Mouse (Mus musculus) heart, embryonic 12.5 days (tissue): ENCODE data around the gene Wdr92. TPM values are rescaled to one million over a fixed set of nuclear protein-coding genes. Genes with fewer than 3 reads are reported as not detected.
"Not testable (repeated sequence)": the region's sequence is repeated elsewhere in the genome, so short reads cannot be mapped to it uniquely, and the experiment has no call there.

ENCODE experiments used
- ATAC-seq: fragments of 200-750 bp; cut with Nextera tagmentation; 2 replicates; pipeline ENCODE4 v1.8.0; 2017; ENCODE audit warnings: moderate TSS enrichment, moderate library complexity; ENCODE audit not compliant: insufficient number of reproducible peaks, low FRiP score
- H3K27ac ChIP-seq: fragments of 300-500 bp; sonication (generic); 2 replicates; pipeline ENCODE4 v1.5.1; 2016; ENCODE audit warnings: mild to moderate bottlenecking, moderate library complexity; ENCODE audit not compliant: poor library complexity, severe bottlenecking
- H3K27me3 ChIP-seq: fragments of 300-500 bp; sonication (generic); replicated peaks from 2 replicates; pipeline ENCODE4 v1.6.1; 2016; ENCODE audit warnings: mild to moderate bottlenecking, moderate library complexity
- H3K36me3 ChIP-seq: fragments of 300-500 bp; sonication (generic); 2 replicates; pipeline ENCODE4 v1.6.1; 2016; ENCODE audit warnings: mild to moderate bottlenecking, moderate library complexity
- H3K4me1 ChIP-seq: fragments of 300-500 bp; sonication (generic); replicated peaks from 2 replicates; pipeline ENCODE4 v1.6.1; 2016; ENCODE audit warnings: mild to moderate bottlenecking
- H3K4me2 ChIP-seq: fragments of 300-500 bp; sonication (generic); 2 replicates; pipeline ENCODE4 v1.6.1; 2016; ENCODE audit warnings: mild to moderate bottlenecking, moderate library complexity
- H3K4me3 ChIP-seq: fragments of 300-500 bp; sonication (generic); 2 replicates; pipeline ENCODE4 v1.5.1; 2016; ENCODE audit warnings: mild to moderate bottlenecking
- H3K9ac ChIP-seq: fragments of 300-500 bp; sonication (generic); 2 replicates; pipeline ENCODE4 v1.6.1; 2016; ENCODE audit warnings: mild to moderate bottlenecking, moderate library complexity
- H3K9me3 ChIP-seq: fragments of 300-500 bp; sonication (generic); replicated peaks from 2 replicates; pipeline ENCODE4 v1.6.1; 2016; ENCODE audit warnings: mild to moderate bottlenecking, moderate library complexity
- WGBS: fragments of 180-500 bp; shearing (Covaris S2); methylation state at CpG from one replicate; pipeline ENCODE4 v1.1.7; 2016; 5-methylcytosine and 5-hydroxymethylcytosine counted together
- polyA plus RNA-seq: library from polyadenylated mRNA; unstranded; fragments of >200 nt; fragmentation: Nextera tagmentation; extraction: Ambion mirVana; gene quantifications from 2 replicates; pipeline ENCODE4 v1.2.1, GENCODE M21; 2016

Wdr92 gene
- polyA plus RNA-seq, 1 experiment from 2014 or later: 21.9 TPM

DNA sequence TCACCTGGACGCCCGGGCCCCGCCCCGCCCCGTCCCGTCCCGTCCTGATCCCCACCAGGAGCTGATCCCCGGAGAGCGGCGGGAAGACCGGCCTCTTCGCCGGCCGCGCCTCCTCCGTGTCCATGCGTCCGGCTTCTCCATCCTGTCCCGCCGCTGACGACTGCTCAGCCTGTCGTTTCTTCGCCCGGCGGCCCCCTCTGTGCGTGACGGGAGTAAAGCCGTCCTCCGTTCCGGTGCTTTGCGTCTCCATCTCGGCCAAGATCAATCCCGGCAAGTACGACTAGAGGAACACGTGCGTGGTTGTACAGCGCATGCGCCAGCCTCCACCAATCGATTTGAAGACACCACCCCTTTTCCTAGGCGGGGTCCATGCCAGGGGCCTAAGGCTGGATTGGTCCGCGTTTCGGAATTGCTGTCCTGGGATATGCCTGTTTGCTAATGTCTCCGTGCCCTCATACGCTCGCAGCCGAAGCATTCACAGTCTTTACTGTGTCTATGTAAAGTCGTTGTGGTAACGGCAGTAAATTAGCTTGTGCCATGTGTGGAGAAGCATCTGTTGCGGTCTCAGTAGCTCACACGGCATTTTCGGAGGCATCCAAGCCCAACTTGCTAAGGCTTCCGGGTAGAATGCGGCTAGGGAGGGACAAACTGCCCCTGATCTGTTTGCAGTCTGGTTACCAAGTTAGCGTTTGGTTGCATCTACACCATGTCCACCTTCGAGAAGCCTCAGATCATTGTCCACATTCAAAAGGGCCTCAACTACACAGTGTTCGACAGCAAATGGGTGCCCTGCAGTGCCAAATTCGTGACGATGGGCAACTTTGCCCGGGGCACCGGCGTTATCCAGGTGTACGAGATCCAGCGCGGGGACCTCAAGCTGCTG lies 29.6 kb downstream of the Wdr92 start, which contains the start of gene Pno1:
Gene Pno1 (minus strand): TSS at position 311 of the 883 bp plus-strand sequence.
- peak; percentile 99 for ATAC-seq
- Histone ChIP-seq H3K36me3 (peaks cover 26% of the 10 kb centered on the region), H3K27me3 (no peaks in the 10 kb centered on the region), H3K4me3 (peak within 1 kb of the TSS; percentile 81), H3K4me1 (peaks cover 12% of the 10 kb centered on the region), H3K27ac (peak within 1 kb of the TSS; percentile 64), H3K9me3 (no peaks in the 10 kb centered on the region), H3K4me2 (peak within 1 kb of the TSS; percentile 74), H3K9ac (peak within 1 kb of the TSS; percentile 88)
- WGBS: under 1% methylated on average over 65 of the region's 65 CpGs

DNA sequence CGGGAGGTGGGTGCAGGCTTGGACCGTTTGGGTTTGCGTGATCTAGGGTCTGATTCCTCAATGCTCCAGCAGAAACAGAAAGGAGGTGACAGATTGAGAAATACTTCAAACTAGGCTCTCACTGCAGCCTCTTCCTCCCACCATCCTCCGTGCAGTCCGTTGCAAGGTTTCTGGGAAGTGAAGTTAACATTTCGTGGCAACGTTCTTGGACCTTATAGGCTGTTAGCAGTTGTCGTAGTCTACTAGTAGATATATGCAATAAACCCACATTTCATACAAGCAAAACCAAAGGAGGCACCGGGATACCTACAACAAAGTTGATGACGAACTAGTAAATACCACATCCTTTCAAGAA lies 30.2 kb downstream of the Wdr92 start:
- 1% methylated on average over 10 of the region's 10 CpGs for WGBS
- no peak for ATAC-seq
- Histone ChIP-seq H3K9ac (peak overlapping the region; percentile 88), H3K27me3 (no peaks in the 10 kb centered on the region), H3K9me3 (no peaks in the 10 kb centered on the region), H3K4me3 (peak overlapping the region; percentile 81), H3K27ac (peak overlapping the region; percentile 64; the same call in 1 of the 2 replicates), H3K4me1 (peaks cover 12% of the 10 kb centered on the region), H3K36me3 (peaks cover 24% of the 10 kb centered on the region), H3K4me2 (peak overlapping the region; percentile 74)

DNA sequence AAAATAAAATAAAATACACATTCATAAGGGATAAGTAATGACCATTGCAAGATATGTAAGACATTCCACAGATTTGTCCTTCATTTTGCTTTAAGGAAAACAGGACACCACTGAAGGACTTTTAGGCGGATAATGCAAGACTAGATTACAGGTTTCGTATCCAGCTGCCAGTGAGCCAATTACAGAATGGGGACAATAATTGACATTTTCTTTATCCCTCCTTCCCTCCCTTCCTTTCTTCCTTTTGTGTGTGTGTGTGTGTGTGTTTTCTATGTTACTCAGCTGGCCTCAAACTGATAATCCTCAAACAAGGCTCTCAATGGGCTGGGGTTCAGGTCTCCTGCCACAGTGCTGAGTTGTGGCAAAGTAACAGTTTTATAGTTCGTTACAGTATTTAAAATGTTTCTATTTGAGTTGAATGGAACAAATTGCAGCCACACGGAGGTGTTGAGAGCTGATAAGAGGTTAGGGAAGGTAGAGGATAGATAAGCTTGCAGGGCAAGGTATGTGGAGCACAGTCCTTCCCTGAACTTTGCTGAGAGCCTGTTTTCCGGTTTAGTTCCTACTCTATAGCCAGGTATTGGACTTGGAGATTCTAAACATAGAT lies 31.1 kb downstream of the Wdr92 start:
- 33% methylated on average over 5 of the region's 5 CpGs for WGBS
- Histone ChIP-seq H3K4me3 (peak overlapping the region; percentile 81), H3K9ac (peak overlapping the region; percentile 18; the same call in 1 of the 2 replicates)

DNA sequence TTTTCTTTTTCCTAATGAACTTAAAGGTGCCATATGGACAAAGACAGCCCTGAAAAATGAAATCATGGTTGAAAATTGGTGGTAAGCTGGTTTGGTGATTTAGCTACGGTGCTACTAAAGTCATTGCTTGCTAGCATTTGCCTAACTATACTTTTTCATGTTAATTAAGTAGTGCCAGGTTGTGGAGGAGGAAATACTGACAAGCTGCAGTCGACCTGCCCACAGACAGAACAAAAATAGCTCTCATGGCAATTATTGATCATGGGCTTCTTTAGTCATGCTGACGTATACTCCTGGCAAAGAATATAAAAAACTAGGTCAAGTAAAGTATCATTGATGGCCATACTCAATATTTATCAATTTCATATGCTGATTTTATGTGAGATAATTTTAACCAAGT lies 33.6 kb downstream of the Wdr92 start:
- no peaks in the 10 kb centered on the region for H3K27me3 ChIP-seq
- H3K4me3 ChIP-seq: no peak overlapping the region
- no peak for ATAC-seq
- WGBS: 80% methylated on average over 3 of the region's 3 CpGs
- H3K4me2 ChIP-seq: no peak overlapping the region
- H3K4me1 ChIP-seq: peaks cover 12% of the 10 kb centered on the region
- H3K27ac ChIP-seq: no peak overlapping the region
- no peak overlapping the region for H3K9ac ChIP-seq
- H3K9me3 ChIP-seq: no peaks in the 10 kb centered on the region
- 0 out of 2 replicates have a peak, but pooled peaks cover 3% of the 10 kb centered on the region for H3K36me3 ChIP-seq

More for the DNA sequence above, 31.1 kb downstream of the Wdr92 start:
- Histone ChIP-seq H3K9me3 (no peaks in the 10 kb centered on the region), H3K27ac (no peak overlapping the region), H3K4me2 (peak overlapping the region; percentile 74), H3K4me1 (peaks cover 12% of the 10 kb centered on the region), H3K36me3 (peaks cover 18% of the 10 kb centered on the region), H3K27me3 (no peaks in the 10 kb centered on the region)
- no peak for ATAC-seq

- no peak overlapping the region for H3K9ac ChIP-seq
- 90% methylated on average over 8 of the region's 8 CpGs for WGBS
- no peak overlapping the region for H3K4me2 ChIP-seq
- H3K27me3 ChIP-seq: no peaks in the 10 kb centered on the region
- peaks cover 32% of the 10 kb centered on the region for H3K36me3 ChIP-seq
- no peak overlapping the region for H3K4me3 ChIP-seq
- H3K9me3 ChIP-seq: no peaks in the 10 kb centered on the region
- no peaks in the 10 kb centered on the region for H3K4me1 ChIP-seq
- no peak overlapping the region for H3K27ac ChIP-seq
- ATAC-seq: no peak
These were observed 39.2 kb downstream of the Wdr92 start for GRCm38 (mm10) chr11:17221126-17221525.

- Histone ChIP-seq H3K9ac (no peak overlapping the region), H3K4me3 (no peak overlapping the region), H3K4me1 (peaks cover 33% of the 10 kb centered on the region), H3K36me3 (peaks cover 33% of the 10 kb centered on the region), H3K9me3 (no peaks in the 10 kb centered on the region), H3K27ac (no peak overlapping the region), H3K27me3 (no peaks in the 10 kb centered on the region), H3K4me2 (peak overlapping the region; percentile 48)
- peak; percentile 83 for ATAC-seq
- 31% methylated on average over 5 of the region's 5 CpGs for WGBS
These were observed 50.9 kb downstream of the Wdr92 start for GRCm38 (mm10) chr11:17232792-17233191.

DNA sequence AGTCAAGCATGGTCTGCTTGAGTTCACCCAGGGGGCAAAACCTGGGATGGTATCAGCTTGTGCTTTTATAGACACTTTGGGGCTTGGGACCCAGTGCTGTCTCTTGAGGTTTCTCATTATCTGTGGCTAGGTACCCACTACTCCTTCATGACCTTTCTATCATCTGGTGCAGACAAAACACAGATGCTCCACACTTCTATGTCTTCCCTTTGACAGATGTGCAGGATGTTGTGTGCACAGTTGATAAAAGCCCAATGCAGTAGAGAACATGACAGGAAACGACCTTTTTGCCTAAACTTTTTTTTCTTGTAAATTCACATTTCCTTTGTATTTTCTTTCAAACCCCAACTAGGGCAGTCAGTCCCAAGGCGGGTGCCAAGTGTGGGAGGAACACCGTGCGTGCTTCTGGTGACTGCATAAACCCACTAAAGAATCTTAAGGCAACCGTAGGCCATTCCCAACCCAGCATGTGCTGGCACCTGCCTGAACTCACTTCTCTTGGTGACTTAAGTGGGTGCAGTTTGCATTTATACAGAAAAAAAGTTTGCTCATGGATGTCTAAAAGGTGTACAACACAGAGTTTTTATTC lies 54.6 kb downstream of the Wdr92 start:
- ATAC-seq: no peak
- peaks cover 20% of the 10 kb centered on the region for H3K36me3 ChIP-seq
- H3K4me1 ChIP-seq: peaks cover 21% of the 10 kb centered on the region
- no peak overlapping the region for H3K4me2 ChIP-seq
- 65% methylated on average over 5 of the region's 5 CpGs for WGBS
- H3K27ac ChIP-seq: no peak overlapping the region
- no peaks in the 10 kb centered on the region for H3K27me3 ChIP-seq
- H3K9me3 ChIP-seq: no peaks in the 10 kb centered on the region
- no peak overlapping the region for H3K4me3 ChIP-seq
- no peak overlapping the region for H3K9ac ChIP-seq

DNA sequence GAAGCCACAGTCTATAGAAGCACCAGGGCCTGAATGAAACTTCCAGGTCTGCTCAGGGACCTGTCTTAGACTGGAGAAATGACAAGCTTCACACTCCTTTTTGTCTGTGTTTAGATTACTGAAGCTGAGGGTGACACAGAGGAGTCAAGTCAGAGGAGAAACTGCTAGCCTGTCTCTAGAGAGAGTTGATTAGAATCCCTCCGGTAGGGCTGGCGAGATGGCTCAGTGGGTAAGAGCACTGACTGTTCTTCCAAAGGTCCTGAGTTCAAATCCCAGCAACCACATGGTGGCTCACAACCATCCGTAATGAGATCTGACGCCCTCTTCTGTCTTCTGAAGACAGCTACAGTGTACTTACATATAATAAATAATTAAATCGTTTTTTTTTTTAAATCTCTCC lies 56.7 kb downstream of the Wdr92 start:
- H3K9me3 ChIP-seq, H3K27me3 ChIP-seq, ATAC-seq, H3K9ac ChIP-seq, H3K4me1 ChIP-seq, H3K27ac ChIP-seq, H3K4me2 ChIP-seq, H3K4me3 ChIP-seq: not testable (repeated sequence)
- H3K36me3 ChIP-seq: peaks cover 14% of the 10 kb centered on the region
- WGBS: 81% methylated on average over 5 of the region's 5 CpGs

GRCm38 (mm10) chr11:17248715-17249114 lies 66.8 kb downstream of the Wdr92 start:
- ATAC-seq: no peak
- Histone ChIP-seq H3K9ac (no peak overlapping the region), H3K4me1 (no peaks in the 10 kb centered on the region), H3K4me3 (no peak overlapping the region), H3K27ac (no peak overlapping the region), H3K9me3 (no peaks in the 10 kb centered on the region), H3K36me3 (no peaks in the 10 kb centered on the region), H3K4me2 (no peak overlapping the region), H3K27me3 (no peaks in the 10 kb centered on the region)

DNA sequence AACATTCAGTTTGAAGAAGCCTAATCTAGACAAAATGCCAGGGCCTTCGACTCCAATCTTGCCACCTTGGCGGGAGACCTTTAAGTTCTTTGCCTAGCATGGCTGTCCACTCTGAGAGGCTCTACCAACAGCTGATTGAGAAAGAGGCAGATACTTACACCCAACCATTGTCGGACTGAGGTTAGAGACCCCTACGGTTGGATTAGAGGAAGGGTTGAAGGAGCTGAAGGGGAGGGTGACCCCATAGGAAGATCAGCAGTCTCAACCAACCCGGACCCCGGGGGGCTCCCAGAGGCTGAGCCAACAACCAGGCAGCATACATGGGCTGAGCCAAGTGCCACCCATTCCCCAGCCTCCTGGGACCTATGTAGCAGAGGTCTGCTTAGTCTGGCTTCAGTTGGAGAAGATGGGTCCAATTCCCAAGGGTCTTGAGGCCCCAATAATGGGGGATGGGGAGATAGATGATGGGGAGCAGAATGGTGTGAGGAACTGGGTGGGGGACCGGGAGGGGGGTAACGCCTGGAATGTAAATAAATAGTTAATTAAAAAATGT lies 75.0 kb downstream of the Wdr92 start:
- peaks cover 8% of the 10 kb centered on the region; the same call in 1 of the 2 replicates for H3K4me1 ChIP-seq
- peak overlapping the region; percentile 80 for H3K4me2 ChIP-seq
- no peak overlapping the region for H3K27ac ChIP-seq
- ATAC-seq: peak; percentile 74
- no peaks in the 10 kb centered on the region for H3K9me3 ChIP-seq
- 56% methylated on average over 8 of the region's 8 CpGs for WGBS
- no peaks in the 10 kb centered on the region for H3K36me3 ChIP-seq
- peak overlapping the region; percentile 92 for H3K4me3 ChIP-seq
- peak overlapping the region; percentile 93 for H3K9ac ChIP-seq
- H3K27me3 ChIP-seq: no peaks in the 10 kb centered on the region

DNA sequence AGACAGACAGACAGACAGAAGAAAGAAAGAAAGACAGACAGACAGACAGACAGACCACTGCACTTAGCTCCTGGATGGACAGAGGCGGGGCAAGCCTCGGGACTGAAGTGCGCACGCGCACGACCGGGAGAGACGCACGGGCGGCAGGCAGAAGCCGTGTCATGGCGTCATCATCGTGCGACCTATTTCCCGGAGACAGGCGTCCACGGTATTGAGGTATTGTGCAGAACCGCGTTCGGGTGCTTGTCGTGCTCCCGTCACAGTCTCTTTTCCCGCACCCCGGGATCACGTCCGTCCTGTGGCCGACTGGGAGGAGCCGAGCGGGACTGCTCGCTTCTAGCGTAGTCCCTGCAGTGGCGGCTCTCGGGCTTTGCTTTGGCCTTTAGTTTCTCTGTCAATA lies 75.5 kb downstream of the Wdr92 start, which contains the start of gene C1d:
Gene C1d (plus strand): TSS at position 137 of the 400 bp plus-strand sequence.
- WGBS: under 1% methylated on average over 33 of the region's 33 CpGs
- peaks cover 8% of the 10 kb centered on the region; the same call in 1 of the 2 replicates for H3K4me1 ChIP-seq
- H3K9me3 ChIP-seq: no peaks in the 10 kb centered on the region
- H3K36me3 ChIP-seq: no peaks in the 10 kb centered on the region
- peak; percentile 94 for ATAC-seq
- H3K27ac ChIP-seq: peak within 1 kb of the TSS; percentile 92
- H3K27me3 ChIP-seq: no peaks in the 10 kb centered on the region
- peak within 1 kb of the TSS; percentile 93 for H3K9ac ChIP-seq
- peak within 1 kb of the TSS; percentile 80 for H3K4me2 ChIP-seq
- H3K4me3 ChIP-seq: peak within 1 kb of the TSS; percentile 92
